Mouse (Mus musculus): Measurements from ENCODE around the gene Slc6a6. TPM values are rescaled to one million over a fixed set of nuclear protein-coding genes. Genes with fewer than 3 reads are reported as not detected.
A peak's percentile ranks its signal among the peaks of the same experiment; 100 is the strongest.

Gene Slc6a6
- total and polyA plus RNA-seq, 2 experiments from 2014 or later, result 101 to 139 TPM

- H3K27ac ChIP-seq (ENCODE audit: low read depth, low read length), result no peak overlapping the region
- peaks cover 5% of the 10 kb centered on the region; the same call in 1 of the 2 replicates for H3K4me1 ChIP-seq (ENCODE audit: insufficient read depth)
- no peak for DNase-seq
- H3K4me2 ChIP-seq (ENCODE audit: low read depth), result no peak overlapping the region
- no peak for TF ChIP-seq CTCF (IDR thresholded peaks at IDR 0.05; ENCODE audit: low read depth)
- H3K4me3 ChIP-seq (ENCODE audit: low read depth, low read length), result no peak overlapping the region
- no peaks in the 10 kb centered on the region for H3K27me3 ChIP-seq (ENCODE audit: insufficient read depth, low read length)
- H3K36me3 ChIP-seq (ENCODE audit: insufficient read depth), result peaks cover 36% of the 10 kb centered on the region
- H3K9me3 ChIP-seq (ENCODE audit: low read length), result no peaks in the 10 kb centered on the region
- 90% methylated on average over 13 of the region's 13 CpGs for WGBS
- ATAC-seq, result no peak
- H3K9ac ChIP-seq, result no peak overlapping the region
Observed at GRCm38 (mm10) chr6:91706072-91706776, 22.4 kb downstream of the Slc6a6 start.

GRCm38 (mm10) chr6:91707276-91707885 lies 23.5 kb downstream of the Slc6a6 start:
- DNase-seq (no peak), ATAC-seq (no peak)
- Histone ChIP-seq H3K4me2 (ENCODE audit: low read depth) (no peak overlapping the region), H3K36me3 (ENCODE audit: insufficient read depth) (peaks cover 35% of the 10 kb centered on the region), H3K4me1 (ENCODE audit: insufficient read depth) (peaks cover 5% of the 10 kb centered on the region; the same call in 1 of the 2 replicates), H3K9me3 (ENCODE audit: low read length) (no peaks in the 10 kb centered on the region), H3K27ac (ENCODE audit: low read depth, low read length) (peak overlapping the region; percentile 73), H3K27me3 (ENCODE audit: insufficient read depth, low read length) (no peaks in the 10 kb centered on the region), H3K4me3 (ENCODE audit: low read depth, low read length) (no peak overlapping the region), H3K9ac (no peak overlapping the region)
- WGBS, result 54% methylated on average over 8 of the region's 8 CpGs
- no peak for TF ChIP-seq CTCF (IDR thresholded peaks at IDR 0.05; ENCODE audit: low read depth)

- ATAC-seq, result peak; percentile 66; the same call in 1 of the 2 replicates
- H3K4me2 ChIP-seq (ENCODE audit: low read depth), result no peak overlapping the region
- H3K4me1 ChIP-seq (ENCODE audit: insufficient read depth), result peaks cover 8% of the 10 kb centered on the region
- H3K4me3 ChIP-seq (ENCODE audit: low read depth, low read length), result no peak overlapping the region
- DNase-seq, result peak; percentile 46
- WGBS, result 51% methylated on average over 11 of the region's 11 CpGs
- H3K27ac ChIP-seq (ENCODE audit: low read depth, low read length), result peak overlapping the region; percentile 73
- H3K9me3 ChIP-seq (ENCODE audit: low read length), result no peaks in the 10 kb centered on the region
- H3K36me3 ChIP-seq (ENCODE audit: insufficient read depth), result peaks cover 34% of the 10 kb centered on the region
- H3K9ac ChIP-seq, result no peak overlapping the region
- no peak for TF ChIP-seq CTCF (IDR thresholded peaks at IDR 0.05; ENCODE audit: low read depth)
- H3K27me3 ChIP-seq (ENCODE audit: insufficient read depth, low read length), result no peaks in the 10 kb centered on the region
Observed at GRCm38 (mm10) chr6:91707886-91708564, 24.2 kb downstream of the Slc6a6 start.

- TF ChIP-seq CTCF (IDR thresholded peaks at IDR 0.05; ENCODE audit: low read depth), result peak; percentile 34; the same call in 1 of the 2 replicates
- no peaks in the 10 kb centered on the region for H3K27me3 ChIP-seq (ENCODE audit: insufficient read depth, low read length)
- H3K9ac ChIP-seq, result no peak overlapping the region
- H3K27ac ChIP-seq (ENCODE audit: low read depth, low read length), result no peak overlapping the region
- H3K4me2 ChIP-seq (ENCODE audit: low read depth), result no peak overlapping the region
- H3K4me1 ChIP-seq (ENCODE audit: insufficient read depth), result peaks cover 8% of the 10 kb centered on the region
- DNase-seq (no peak), ATAC-seq (no peak)
- peaks cover 27% of the 10 kb centered on the region for H3K36me3 ChIP-seq (ENCODE audit: insufficient read depth)
- H3K9me3 ChIP-seq (ENCODE audit: low read length), result no peaks in the 10 kb centered on the region
- 100% methylated on average over 1 of the region's 2 CpGs for WGBS
- no peak overlapping the region for H3K4me3 ChIP-seq (ENCODE audit: low read depth, low read length)
Observed at GRCm38 (mm10) chr6:91708919-91709318, 25.1 kb downstream of the Slc6a6 start.

- H3K4me2 ChIP-seq (ENCODE audit: low read depth), result no peak overlapping the region
- no peak overlapping the region for H3K27ac ChIP-seq (ENCODE audit: low read depth, low read length)
- H3K4me3 ChIP-seq (ENCODE audit: low read depth, low read length), result no peak overlapping the region
- peaks cover 28% of the 10 kb centered on the region for H3K36me3 ChIP-seq (ENCODE audit: insufficient read depth)
- TF ChIP-seq CTCF (IDR thresholded peaks at IDR 0.05; ENCODE audit: low read depth), result no peak
- 46% methylated on average over 6 of the region's 6 CpGs for WGBS
- H3K9me3 ChIP-seq (ENCODE audit: low read length), result no peaks in the 10 kb centered on the region
- DNase-seq (no peak), ATAC-seq (no peak)
- no peak overlapping the region for H3K9ac ChIP-seq
- H3K4me1 ChIP-seq (ENCODE audit: insufficient read depth), result peaks cover 8% of the 10 kb centered on the region
- no peaks in the 10 kb centered on the region for H3K27me3 ChIP-seq (ENCODE audit: insufficient read depth, low read length)
Observed at GRCm38 (mm10) chr6:91710345-91710930, 26.6 kb downstream of the Slc6a6 start.

- Histone ChIP-seq H3K4me1 (ENCODE audit: insufficient read depth) (peaks cover 8% of the 10 kb centered on the region), H3K36me3 (ENCODE audit: insufficient read depth) (peaks cover 21% of the 10 kb centered on the region), H3K4me3 (ENCODE audit: low read depth, low read length) (no peak overlapping the region), H3K4me2 (ENCODE audit: low read depth) (no peak overlapping the region), H3K27me3 (ENCODE audit: insufficient read depth, low read length) (no peaks in the 10 kb centered on the region), H3K9ac (no peak overlapping the region), H3K9me3 (ENCODE audit: low read length) (no peaks in the 10 kb centered on the region), H3K27ac (ENCODE audit: low read depth, low read length) (no peak overlapping the region)
- TF ChIP-seq CTCF (IDR thresholded peaks at IDR 0.05; ENCODE audit: low read depth), result no peak
- no peak for ATAC-seq
- DNase-seq, result no peak
- 39% methylated on average over 4 of the region's 4 CpGs for whole genome bisulfite sequencing
Observed at GRCm38 (mm10) chr6:91712097-91712854, 28.4 kb downstream of the Slc6a6 start.
